Mouse (Mus musculus) liver, embryonic 13.5 days (tissue): ENCODE data around the gene Abca13. TPM values are rescaled to one million over a fixed set of nuclear protein-coding genes. Genes with fewer than 3 reads are reported as not detected.
"Not testable (repeated sequence)": the region's sequence is repeated elsewhere in the genome, so short reads cannot be mapped to it uniquely, and the experiment has no call there.

Source experiments
- ATAC-seq: fragments of 200-750 bp; cut with Nextera tagmentation; 2 replicates; pipeline ENCODE4 v1.8.0; 2017; ENCODE audit warnings: low read depth, mild to moderate bottlenecking, moderate number of reproducible peaks, moderate library complexity
- DNase-seq: peaks from one replicate; pipeline ENCODE4 v3.0.0; 2022
- H3K27ac ChIP-seq: fragments of 300-500 bp; sonication (generic); 2 replicates; pipeline ENCODE4 v1.5.1; 2015; ENCODE audit warnings: moderate library complexity, mild to moderate bottlenecking, inconsistent platforms
- H3K27me3 ChIP-seq: fragments of 300-500 bp; sonication (generic); 2 replicates; pipeline ENCODE4 v1.6.1; 2015; ENCODE audit warnings: mild to moderate bottlenecking, inconsistent platforms
- H3K36me3 ChIP-seq: fragments of 300-500 bp; sonication (generic); 2 replicates; pipeline ENCODE4 v1.6.1; 2015; ENCODE audit warnings: mild to moderate bottlenecking, inconsistent platforms
- H3K4me1 ChIP-seq: fragments of 300-500 bp; sonication (generic); replicated peaks from 2 replicates; pipeline ENCODE4 v1.6.1; 2015; ENCODE audit warnings: inconsistent platforms
- H3K4me2 ChIP-seq: fragments of 300-500 bp; sonication (generic); 2 replicates; pipeline ENCODE4 v1.6.1; 2015; ENCODE audit warnings: inconsistent platforms, mild to moderate bottlenecking, moderate library complexity
- H3K4me3 ChIP-seq: fragments of 300-500 bp; sonication (generic); replicated peaks from 2 replicates; pipeline ENCODE4 v1.5.1; 2015; ENCODE audit warnings: mild to moderate bottlenecking, inconsistent platforms
- H3K9ac ChIP-seq: fragments of 300-500 bp; sonication (generic); 2 replicates; pipeline ENCODE4 v1.6.1; 2015; ENCODE audit warnings: mild to moderate bottlenecking, inconsistent platforms
- H3K9me3 ChIP-seq: fragments of 300-500 bp; sonication (generic); replicated peaks from 2 replicates; pipeline ENCODE4 v1.6.1; 2016; ENCODE audit warnings: inconsistent platforms
- WGBS: fragments of 180-500 bp; shearing (Covaris S2); methylation state at CpG from one replicate; pipeline ENCODE4 v1.1.7; 2015; ENCODE audit not compliant: insufficient replicate concordance; 5-methylcytosine and 5-hydroxymethylcytosine counted together
- polyA plus RNA-seq: library from polyadenylated mRNA; unstranded; fragments of >200 nt; fragmentation: Nextera tagmentation; extraction: Ambion mirVana; gene quantifications from 2 replicates; pipeline ENCODE4 v1.2.1, GENCODE M21; 2015

Abca13 gene
- polyA plus RNA-seq, 1 experiment from 2014 or later, result 0.03 TPM

GRCm38 (mm10) chr11:9199868-9200267 is 8.1 kb downstream of the Abca13 start:
- H3K27ac ChIP-seq, result no peak overlapping the region
- H3K36me3 ChIP-seq, result no peaks in the 10 kb centered on the region
- DNase-seq, result no peak
- ATAC-seq, result no peak
- WGBS, result 51% methylated on average over 2 of the region's 2 CpGs
- H3K27me3 ChIP-seq, result no peaks in the 10 kb centered on the region
- no peak overlapping the region for H3K4me2 ChIP-seq
- H3K4me3 ChIP-seq, result no peak overlapping the region
- H3K4me1 ChIP-seq, result no peaks in the 10 kb centered on the region
- H3K9ac ChIP-seq, result no peak overlapping the region
- H3K9me3 ChIP-seq, result no peaks in the 10 kb centered on the region

DNA sequence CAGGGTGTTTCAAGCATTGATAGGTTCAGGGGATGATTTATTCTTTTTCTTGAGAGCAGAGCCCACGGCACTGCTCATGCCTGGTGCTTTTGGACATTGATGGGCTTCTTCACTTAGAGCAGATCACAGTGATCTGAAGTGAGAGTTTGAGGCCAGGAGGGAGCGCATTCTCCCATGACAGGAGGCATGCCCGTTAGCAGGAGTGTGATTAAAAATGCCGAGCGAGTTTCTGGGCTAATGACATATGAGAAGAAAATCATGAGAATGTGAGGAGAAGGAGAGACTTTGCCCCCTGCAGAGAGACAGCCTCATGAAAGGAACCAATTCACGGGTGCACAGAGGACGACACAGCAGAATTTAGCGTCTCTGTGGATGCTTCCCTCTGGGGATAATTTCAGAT is 19.0 kb downstream of the Abca13 start:
- H3K4me2 ChIP-seq, result no peak overlapping the region
- no peaks in the 10 kb centered on the region for H3K9me3 ChIP-seq
- 52% methylated on average over 8 of the region's 8 CpGs for WGBS
- no peak overlapping the region for H3K4me3 ChIP-seq
- no peak for ATAC-seq
- DNase-seq, result no peak
- no peaks in the 10 kb centered on the region for H3K27me3 ChIP-seq
- H3K9ac ChIP-seq, result no peak overlapping the region
- no peaks in the 10 kb centered on the region for H3K4me1 ChIP-seq
- no peak overlapping the region for H3K27ac ChIP-seq
- no peaks in the 10 kb centered on the region for H3K36me3 ChIP-seq

DNA sequence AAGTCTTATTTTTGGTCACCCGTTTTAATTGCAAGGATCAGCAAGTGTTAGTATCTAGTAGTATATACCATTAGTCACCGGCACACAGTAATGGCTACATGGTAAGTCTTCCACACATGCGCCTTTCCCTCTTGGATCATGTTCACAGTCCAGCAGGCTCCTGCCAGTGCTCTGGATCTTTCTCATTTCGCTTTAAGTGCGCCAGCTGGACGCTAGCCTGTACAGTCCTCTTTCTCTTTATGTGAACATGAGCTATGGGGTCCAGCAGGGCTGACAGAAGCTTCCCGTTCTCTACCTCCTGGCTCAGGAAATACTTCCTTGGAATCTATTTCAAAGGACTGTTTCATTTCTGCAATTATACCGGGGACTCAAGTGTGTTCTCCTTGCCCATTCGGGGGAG is 21.8 kb downstream of the Abca13 start:
- 75% methylated on average over 9 of the region's 9 CpGs for WGBS

DNA sequence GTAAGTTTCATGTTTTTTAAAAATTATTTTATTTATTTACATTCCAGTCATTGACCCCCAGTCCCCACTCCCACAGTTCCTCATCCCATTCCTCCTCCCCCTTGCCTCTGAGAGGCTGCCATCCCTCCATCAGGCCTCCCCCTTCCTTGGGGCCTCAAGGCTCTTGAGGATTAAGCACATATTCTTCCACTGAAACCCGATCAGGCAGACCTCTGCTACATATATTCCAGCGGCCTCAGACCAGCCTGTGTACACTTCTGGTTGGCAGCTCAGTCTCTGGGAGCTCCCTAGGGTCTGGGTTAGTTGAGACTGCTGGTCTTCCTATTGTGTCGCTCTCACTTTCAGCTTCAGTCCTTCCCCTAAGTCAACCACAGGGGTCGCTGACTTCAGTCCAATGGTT is 24.5 kb downstream of the Abca13 start:
- WGBS, result 37% methylated on average over 4 of the region's 4 CpGs
- no peak overlapping the region for H3K9ac ChIP-seq
- no peak overlapping the region for H3K4me3 ChIP-seq
- no peak overlapping the region for H3K4me2 ChIP-seq
- DNase-seq (no peak), ATAC-seq (no peak)
- H3K27me3 ChIP-seq, result no peaks in the 10 kb centered on the region
- H3K27ac ChIP-seq, result no peak overlapping the region
- no peaks in the 10 kb centered on the region for H3K9me3 ChIP-seq
- no peaks in the 10 kb centered on the region for H3K4me1 ChIP-seq
- no peaks in the 10 kb centered on the region for H3K36me3 ChIP-seq

More for the DNA sequence above, 21.8 kb downstream of the Abca13 start:
- Histone ChIP-seq H3K9ac (no peak overlapping the region), H3K27me3 (no peaks in the 10 kb centered on the region), H3K27ac (no peak overlapping the region), H3K4me2 (no peak overlapping the region), H3K9me3 (no peaks in the 10 kb centered on the region), H3K4me3 (no peak overlapping the region), H3K4me1 (no peaks in the 10 kb centered on the region), H3K36me3 (no peaks in the 10 kb centered on the region)
- DNase-seq (no peak), ATAC-seq (no peak)

DNA sequence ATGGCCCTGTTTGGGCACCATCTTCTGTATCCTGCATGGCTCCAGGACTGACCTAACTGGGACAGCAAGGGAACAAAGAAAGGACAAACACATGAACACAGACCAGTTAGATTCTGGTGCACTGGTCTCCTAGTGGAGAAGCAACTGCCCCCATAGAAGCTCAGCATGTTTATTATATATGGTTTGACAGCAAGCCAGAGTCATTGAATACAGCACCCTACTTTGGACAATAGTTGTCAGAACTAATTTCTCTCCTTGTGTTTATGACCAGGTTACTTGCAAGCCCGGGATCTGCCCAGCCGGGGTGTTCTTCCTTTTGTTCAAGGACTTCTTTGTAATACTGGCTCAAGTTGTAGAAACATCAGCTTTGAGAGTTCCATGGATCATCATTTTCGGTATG is 28.8 kb downstream of the Abca13 start:
- no peak for DNase-seq
- Histone ChIP-seq H3K4me1 (no peaks in the 10 kb centered on the region), H3K27ac (no peak overlapping the region), H3K9ac (no peak overlapping the region), H3K27me3 (no peaks in the 10 kb centered on the region), H3K4me3 (no peak overlapping the region), H3K36me3 (no peaks in the 10 kb centered on the region), H3K9me3 (no peaks in the 10 kb centered on the region), H3K4me2 (no peak overlapping the region)
- WGBS, result 66% methylated on average over 3 of the region's 3 CpGs
- no peak for ATAC-seq

GRCm38 (mm10) chr11:9221646-9222045 is 29.9 kb downstream of the Abca13 start:
- Histone ChIP-seq H3K9ac (no peak overlapping the region), H3K36me3 (no peaks in the 10 kb centered on the region), H3K4me3 (no peak overlapping the region), H3K27ac (no peak overlapping the region), H3K4me1 (no peaks in the 10 kb centered on the region), H3K4me2 (no peak overlapping the region), H3K27me3 (no peaks in the 10 kb centered on the region), H3K9me3 (no peaks in the 10 kb centered on the region)
- DNase-seq, result no peak
- ATAC-seq, result no peak
- WGBS, result 78% methylated on average over 1 of the region's 1 CpGs

- Histone ChIP-seq H3K27ac (no peak overlapping the region), H3K27me3 (no peaks in the 10 kb centered on the region), H3K4me3 (no peak overlapping the region), H3K4me2 (no peak overlapping the region), H3K9me3 (no peaks in the 10 kb centered on the region), H3K9ac (no peak overlapping the region), H3K36me3 (no peaks in the 10 kb centered on the region), H3K4me1 (no peaks in the 10 kb centered on the region)
- ATAC-seq (no peak), DNase-seq (no peak)
- WGBS, result 35% methylated on average over 4 of the region's 4 CpGs
Observed at GRCm38 (mm10) chr11:9226399-9226798, 34.7 kb downstream of the Abca13 start.

DNA sequence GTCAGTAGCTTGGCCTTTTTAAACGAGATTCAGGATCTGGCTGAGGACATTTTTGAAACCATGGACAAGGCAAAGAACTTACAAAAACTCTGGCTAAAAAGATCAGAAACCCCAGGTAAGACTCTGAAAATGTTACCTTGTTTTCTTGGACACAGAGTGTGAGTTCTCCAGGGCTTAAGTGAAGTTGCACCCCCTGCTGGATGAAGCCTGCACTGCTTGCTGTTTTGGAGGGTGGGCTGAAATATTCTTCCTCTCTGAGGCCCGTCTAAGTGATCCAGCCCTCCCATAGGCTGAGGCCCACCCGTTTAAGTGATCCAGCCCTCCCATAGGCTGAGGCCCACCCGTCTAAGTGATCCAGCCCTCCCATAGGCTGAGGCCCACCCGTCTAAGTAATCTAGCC is 57.9 kb downstream of the Abca13 start:
- not testable (repeated sequence) for H3K4me3 ChIP-seq, H3K4me2 ChIP-seq, ATAC-seq, H3K36me3 ChIP-seq, H3K9ac ChIP-seq, H3K27me3 ChIP-seq, H3K4me1 ChIP-seq, DNase-seq, H3K27ac ChIP-seq, H3K9me3 ChIP-seq
- WGBS, result 53% methylated on average over 5 of the region's 5 CpGs

- WGBS, result 46% methylated on average over 3 of the region's 3 CpGs
Observed at GRCm38 (mm10) chr11:9263072-9263471, 71.3 kb downstream of the Abca13 start.

GRCm38 (mm10) chr11:9269090-9269489 is 77.3 kb downstream of the Abca13 start:
- Histone ChIP-seq H3K4me1 (no peaks in the 10 kb centered on the region), H3K9ac (no peak overlapping the region), H3K9me3 (no peaks in the 10 kb centered on the region), H3K27me3 (no peaks in the 10 kb centered on the region), H3K36me3 (no peaks in the 10 kb centered on the region), H3K4me3 (no peak overlapping the region), H3K27ac (no peak overlapping the region), H3K4me2 (no peak overlapping the region)
- DNase-seq, result no peak
- whole genome bisulfite sequencing, result 60% methylated on average over 3 of the region's 3 CpGs
- no peak for ATAC-seq

More at GRCm38 (mm10) chr11:9263072-9263471, 71.3 kb downstream of the Abca13 start:
- H3K9me3 ChIP-seq, ATAC-seq, H3K4me3 ChIP-seq, H3K9ac ChIP-seq, H3K27me3 ChIP-seq, DNase-seq, H3K27ac ChIP-seq, H3K4me1 ChIP-seq, H3K4me2 ChIP-seq, H3K36me3 ChIP-seq: not testable (repeated sequence)

DNA sequence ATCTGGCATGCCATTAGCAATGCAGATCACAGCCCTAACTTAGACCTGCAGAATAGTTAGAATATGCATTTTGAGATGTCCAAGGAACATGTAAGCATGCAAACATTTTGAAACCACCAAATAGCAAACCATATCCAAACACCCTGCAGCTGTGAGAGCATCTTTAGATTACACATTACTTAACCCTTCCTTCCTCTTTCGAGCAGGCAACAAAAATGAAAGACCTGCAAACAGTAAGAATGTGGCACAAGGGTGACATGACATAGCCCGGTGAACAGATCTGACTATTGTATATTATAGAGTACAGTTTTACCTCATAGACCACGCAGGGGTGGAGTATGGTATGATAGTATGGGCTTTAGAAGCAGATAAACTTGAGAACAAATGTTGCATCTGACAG is 93.5 kb downstream of the Abca13 start:
- Histone ChIP-seq H3K36me3 (no peaks in the 10 kb centered on the region), H3K27ac (no peak overlapping the region), H3K27me3 (no peaks in the 10 kb centered on the region), H3K4me1 (no peaks in the 10 kb centered on the region), H3K4me3 (no peak overlapping the region), H3K9ac (no peak overlapping the region), H3K4me2 (no peak overlapping the region), H3K9me3 (no peaks in the 10 kb centered on the region)
- WGBS, result 33% methylated on average over 3 of the region's 3 CpGs
- no peak for ATAC-seq
- no peak for DNase-seq

GRCm38 (mm10) chr11:9285759-9286158 is 94.0 kb downstream of the Abca13 start:
- no peaks in the 10 kb centered on the region for H3K36me3 ChIP-seq
- ATAC-seq (no peak), DNase-seq (no peak)
- H3K27me3 ChIP-seq, result no peaks in the 10 kb centered on the region
- H3K9ac ChIP-seq, result no peak overlapping the region
- H3K4me3 ChIP-seq, result no peak overlapping the region
- 63% methylated on average over 3 of the region's 3 CpGs for WGBS
- H3K4me1 ChIP-seq, result no peaks in the 10 kb centered on the region
- no peak overlapping the region for H3K27ac ChIP-seq
- H3K4me2 ChIP-seq, result no peak overlapping the region
- H3K9me3 ChIP-seq, result no peaks in the 10 kb centered on the region
